Mouse (Mus musculus) CD4-positive, CD25-positive, alpha-beta regulatory T cell, adult 2 months (primary cell): ENCODE results near the gene Slco1a5.
"Not testable (repeated sequence)": the region's sequence is repeated elsewhere in the genome, so short reads cannot be mapped to it uniquely, and the experiment has no call there.

Experiments
- DNase-seq: peaks from one replicate; pipeline ENCODE4 v3.0.0-alpha.2; 2012; ENCODE audit warnings: low read depth, low spot score

Slco1a5 gene

DNA sequence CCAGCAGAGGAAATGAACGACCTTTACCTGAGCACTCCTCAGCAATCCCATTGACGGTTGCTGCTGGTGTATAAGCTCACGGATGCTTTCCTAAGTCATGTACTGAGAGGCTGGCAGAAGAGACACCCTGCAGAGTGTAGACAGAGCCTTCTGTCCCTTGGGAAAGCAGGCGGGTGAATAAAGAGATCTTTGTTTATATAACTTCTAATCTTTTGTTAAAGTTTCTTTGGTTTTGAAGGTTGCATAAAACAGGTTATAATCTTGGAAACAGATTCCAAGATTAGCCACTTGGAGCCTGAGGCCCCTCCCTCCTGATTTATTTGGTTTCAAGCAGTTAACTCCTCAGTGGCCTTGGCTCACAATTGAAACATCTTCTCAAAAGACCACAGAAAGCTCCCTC is at the start of gene Slco1a5:
TSS of gene Slco1a5 (minus strand) at position 101 of the 400 bp plus-strand sequence.
- no peak for DNase-seq

DNA sequence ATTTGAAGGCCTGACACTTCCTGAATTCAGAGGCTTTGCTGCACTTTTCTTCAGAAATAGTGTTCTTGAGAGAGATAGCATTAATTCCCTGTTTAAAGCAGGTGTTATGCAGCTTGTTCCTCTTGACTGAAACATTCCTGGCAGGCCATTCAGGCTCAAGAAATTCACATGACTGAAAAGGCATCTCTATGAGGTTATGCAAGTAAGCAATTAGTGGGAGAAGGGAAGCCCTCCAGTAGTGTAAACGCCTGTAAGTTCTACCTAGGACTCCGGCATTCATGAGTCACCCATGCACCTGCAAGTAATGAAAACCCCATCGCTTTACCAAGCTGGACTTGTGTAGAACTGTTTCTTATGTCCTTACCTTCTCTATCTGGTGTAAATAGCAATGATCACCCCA is 46.8 kb upstream of the Slco1a5 start:
- no peak for DNase-seq

DNA sequence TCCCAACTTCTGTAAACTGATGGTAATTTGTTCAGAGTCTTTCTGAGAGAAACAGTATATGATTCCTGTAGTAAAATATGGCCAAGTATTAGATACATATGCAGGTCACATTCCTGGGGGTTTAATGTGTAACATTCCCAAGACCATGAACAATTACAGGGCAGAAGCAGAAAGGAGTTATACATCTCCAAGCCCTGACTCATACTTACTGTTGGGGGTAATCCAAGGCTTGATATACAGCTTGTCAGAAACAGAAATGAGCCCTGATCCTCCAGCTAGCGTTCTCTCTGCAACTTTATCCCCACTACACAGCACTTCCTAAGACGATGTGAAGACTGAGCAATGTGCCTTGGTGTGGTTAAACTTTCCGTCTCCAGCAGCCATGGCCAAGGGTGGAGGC is 44.8 kb upstream of the Slco1a5 start:
- no peak for DNase-seq

DNA sequence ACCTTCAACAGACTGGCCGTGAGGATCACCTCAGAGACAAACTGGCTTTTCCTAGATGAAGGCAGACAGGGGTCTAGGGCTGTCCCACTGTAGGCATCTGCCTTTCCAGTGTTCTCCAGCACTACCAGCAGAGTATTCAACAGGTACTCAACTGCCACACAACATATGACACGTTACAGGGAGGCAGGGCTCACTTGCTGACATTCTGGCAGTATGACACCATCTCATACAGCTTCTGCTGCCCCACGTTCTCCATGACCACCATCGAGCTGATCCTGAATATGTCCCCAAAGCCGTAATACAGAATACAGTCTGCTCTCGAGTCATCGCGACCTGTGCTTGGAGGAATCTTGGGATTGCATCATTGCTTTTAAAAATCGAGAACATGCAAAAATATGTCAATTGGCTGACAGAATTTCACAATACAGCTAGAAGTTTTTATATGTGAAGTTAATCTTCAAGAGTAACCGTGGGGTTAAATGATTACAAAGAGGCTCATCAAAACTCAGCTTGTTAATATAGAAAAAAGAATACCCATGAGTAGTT is 43.8 kb upstream of the Slco1a5 start:
- DNase-seq: no peak

DNA sequence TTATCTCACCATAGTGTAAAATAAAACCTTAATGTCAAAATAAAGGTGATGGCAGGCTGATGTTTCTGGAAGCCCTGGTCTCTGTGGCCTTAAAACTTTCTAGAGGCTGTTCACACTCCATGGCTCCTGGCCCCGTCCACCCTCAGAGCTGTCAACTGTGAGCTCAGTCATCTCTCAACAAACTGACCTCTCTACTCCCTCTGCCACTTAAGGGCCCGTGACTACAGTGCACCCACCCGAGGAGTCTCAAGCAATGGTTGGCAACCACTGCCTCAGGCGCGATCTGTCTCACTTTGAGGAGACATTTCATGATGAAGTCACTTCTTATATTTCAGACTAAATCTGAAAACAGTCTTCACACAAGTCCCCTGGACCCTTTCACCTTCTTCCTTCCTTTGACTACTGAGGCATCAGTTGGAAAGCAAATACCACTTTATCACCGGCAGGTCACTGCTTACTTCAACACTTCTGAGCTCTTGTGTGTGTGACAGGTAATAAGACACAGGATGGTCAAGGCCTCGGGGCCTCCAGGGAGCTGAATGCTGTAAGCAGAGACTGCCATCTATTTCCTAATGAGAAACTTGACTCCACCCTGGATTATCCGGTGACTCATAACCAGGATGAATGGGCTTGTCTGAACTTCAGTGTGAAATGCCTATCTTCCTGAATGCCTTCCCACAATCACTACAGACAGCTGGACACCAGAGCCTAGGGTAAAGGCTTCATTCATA is 43.1 kb upstream of the Slco1a5 start:
- DNase-seq: no peak

DNA sequence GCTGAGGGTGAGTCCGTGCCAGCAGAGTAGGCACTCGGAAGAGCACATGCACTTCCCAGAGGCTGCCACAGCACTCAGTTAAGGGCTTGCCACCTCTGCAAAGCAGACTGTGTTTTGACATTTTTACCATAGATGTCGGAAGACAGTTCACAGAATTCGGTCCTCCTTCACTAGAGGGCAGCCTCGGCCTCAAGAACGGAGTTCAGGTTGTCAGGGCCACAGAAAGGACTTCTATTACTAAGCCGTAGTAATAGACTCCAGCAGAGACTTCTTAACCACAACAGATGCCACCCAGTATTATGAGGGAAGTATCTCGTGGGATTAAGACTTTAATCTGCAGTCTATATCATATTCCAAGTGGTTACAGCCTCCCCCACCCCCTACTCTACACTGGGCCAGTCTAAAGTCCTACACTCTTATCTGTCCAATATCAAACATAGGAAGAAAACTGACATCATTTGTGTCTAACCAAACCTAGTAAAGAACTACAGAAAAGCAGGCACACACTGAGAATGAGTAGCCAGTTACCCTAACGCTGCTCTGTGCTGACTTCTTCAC is 40.3 kb upstream of the Slco1a5 start:
- DNase-seq: no peak

DNA sequence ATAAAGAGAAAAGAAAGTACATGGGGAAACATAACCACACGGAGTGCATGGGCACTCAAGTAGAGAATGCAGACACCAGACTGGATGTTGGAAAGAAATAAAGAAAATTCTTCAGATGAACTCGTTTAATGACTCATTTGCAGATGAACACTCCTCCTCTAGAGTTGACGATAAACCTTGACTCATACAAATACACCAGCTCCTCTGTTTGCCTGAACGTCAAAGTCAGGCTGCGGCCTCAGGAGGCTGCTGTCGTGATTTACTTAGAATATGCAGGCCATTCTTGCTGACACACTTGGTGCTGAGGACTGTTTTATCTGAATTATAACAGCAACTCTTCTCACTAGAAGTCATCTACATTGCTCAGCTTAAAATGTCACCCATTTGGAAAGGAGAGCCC is 39.3 kb upstream of the Slco1a5 start:
- DNase-seq: no peak

DNA sequence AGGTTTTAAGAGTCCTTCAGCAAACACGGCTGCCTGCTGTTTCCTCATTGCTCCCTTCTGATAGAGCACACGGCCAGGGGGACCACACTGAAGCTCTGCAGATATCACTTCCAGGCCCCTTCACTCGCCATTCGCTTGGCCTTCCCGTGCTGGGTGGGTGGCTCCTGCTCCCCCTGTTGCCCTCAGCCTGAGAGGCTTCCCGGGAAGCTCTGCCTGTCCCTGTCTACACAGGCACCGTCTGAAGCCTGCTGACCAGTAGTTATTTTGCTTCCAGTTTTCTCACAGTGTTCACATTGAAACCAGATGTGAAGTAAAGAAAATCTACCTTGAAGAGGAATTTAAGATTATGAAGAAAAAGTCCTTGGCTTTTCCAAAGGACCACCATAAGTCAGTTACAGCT is 34.3 kb upstream of the Slco1a5 start:
- DNase-seq: no peak

DNA sequence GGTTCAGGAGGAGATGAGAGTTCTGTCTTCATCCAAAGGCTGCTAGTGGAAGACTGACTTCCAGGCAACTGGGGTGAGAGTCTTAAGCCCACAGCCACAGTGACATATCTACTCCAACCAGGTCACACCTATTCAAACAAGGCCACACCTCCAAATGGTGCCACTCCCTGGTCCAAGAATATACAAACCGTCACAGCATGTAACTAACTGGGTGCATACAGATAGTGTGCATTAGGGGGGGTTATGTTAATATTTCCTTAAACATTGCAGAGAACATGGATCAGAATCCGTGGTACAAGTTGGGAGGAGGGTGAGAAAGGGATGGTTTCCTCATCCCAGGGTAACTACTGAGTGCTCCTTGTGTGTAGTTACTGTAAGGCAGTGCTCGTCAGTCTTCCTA is 29.3 kb upstream of the Slco1a5 start:
- DNase-seq: not testable (repeated sequence)

DNA sequence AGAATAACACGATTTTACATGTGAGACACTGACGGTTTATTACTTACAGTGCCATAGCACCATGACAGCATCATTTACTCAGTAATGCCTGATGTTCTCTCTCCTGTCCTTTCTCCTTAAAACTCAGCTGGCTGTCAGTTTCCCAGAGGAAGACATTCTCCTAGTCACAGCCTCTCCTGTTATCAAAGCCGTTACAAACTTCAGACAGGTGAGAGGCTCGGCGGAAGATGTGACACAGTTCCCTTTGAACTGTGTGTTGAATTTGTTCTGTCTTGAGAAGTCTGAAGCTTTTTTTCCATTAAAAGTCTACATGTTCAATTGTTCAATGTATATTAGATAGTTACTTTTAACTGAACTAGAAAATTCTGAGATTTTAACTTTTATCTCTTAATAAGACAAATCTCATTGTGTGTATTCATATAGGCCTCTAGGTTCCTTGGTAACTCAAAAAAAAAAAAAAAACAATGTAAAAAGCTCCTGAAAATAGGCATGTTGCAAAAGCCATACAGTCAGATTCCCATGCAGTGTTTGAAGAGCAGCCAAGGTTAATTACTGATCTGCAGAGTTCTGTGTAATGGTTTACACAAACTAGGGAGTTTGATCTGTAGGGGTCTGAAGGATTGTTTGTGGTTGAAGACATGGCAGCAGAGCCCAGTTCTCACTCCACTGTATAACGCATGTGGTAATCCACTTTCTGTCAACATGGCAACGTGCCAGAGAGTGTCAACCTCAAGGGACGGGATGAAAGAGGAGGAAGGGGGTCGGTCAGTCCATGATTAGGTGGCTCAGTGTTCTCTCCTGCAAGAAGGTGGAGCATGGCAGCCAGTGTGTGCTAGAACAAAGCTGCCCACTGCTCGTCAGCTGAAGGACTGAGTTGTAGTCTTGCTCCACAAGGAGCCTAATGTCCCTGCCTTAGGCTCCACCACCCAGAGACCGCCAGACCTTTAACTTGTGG is 24.9 kb upstream of the Slco1a5 start:
- no peak for DNase-seq

DNA sequence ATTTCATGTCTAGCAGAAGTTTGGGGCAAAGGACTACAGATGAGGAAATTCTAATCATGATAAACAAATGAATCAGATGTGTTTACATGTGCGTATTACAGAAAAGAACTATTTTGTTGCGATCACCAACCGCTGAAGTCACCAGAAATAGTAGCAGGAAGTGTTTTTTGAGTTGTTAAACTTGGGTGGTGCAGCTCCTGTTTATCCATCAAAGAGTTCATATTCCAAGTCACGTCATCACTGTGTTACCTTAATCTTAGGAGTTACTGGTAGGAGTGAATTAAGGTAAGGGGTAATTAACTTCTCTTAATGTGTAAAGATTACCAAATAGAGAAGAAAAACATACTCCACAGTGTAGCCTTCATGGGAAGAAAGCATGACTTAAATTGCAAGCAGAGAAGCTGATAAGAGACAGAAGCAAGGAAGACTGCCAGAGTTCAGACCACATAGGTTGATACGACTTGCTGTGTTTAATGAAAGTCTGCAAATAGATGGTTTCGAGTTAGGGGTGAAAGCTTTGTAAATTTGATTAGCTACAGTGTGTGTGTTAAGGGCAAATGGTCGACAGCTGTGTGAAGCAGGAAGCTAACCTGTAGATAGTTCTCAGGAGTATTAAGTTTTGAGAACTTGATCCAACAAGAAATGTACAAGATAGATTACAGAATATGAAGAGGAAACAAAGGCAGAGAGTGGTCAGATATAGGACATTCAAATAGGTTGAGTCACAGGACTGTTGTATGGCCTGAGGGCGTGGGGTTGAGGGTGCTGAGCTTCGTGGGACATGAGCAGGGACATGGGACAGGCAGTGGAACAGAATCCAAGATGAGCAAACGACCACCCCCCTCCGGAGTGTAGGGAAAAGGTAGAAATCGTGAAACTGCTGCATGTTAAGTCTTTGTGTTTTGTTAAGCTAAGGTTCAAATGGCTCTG is 23.7 kb upstream of the Slco1a5 start:
- DNase-seq: peak; percentile 21

DNA sequence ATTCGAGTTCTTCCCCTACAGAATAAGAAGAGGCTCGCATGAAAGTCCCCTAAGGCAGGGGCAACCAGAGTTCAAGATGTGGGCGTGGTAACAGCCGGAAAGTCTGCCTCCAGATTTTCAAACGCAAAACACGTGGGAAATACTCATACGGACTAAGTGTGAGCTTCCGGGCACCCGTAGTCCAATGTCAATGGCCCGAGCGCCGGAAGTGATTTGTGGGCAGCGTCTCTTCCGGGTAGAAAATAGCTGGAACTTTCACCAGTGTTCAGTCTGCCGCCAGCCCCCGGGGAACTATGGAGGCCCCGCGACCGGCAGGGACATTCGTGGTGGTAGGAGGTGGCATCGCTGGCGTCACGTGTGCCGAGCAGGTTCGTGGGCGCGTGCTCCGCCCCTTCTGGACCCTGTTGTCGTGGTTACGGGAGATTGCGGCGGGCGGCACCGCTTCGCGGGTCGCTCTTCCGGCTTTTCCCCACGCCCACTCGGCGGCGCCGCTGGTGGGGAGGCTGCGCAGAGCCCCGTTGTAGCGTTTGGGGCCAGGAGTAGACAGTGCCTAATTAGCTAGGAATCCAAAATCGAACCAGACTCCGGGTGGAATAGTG is 22.8 kb upstream of the Slco1a5 start, which contains the start of gene Pyroxd1:
TSS of gene Pyroxd1 (plus strand) at position 215 of the 599 bp plus-strand sequence.
- peak; percentile 92 for DNase-seq

DNA sequence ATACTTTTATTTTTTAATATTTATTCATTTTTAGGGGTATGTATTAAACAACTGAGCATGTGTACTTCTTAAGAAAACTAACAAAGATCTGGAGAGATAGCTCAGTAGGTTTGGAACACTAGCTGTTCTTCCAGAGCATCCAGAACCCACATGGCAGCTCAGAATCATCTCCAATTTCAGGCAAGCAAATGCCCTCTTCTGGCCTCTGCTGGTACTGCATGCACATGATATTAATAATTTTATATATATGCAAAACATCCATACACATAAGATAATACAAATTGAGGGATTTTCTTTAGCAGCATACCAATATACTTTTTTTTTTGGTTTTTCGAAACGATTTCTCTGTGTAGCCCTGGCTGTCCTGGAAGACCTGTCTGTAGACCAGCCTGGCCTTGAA is 20.8 kb upstream of the Slco1a5 start:
- peak; percentile 73 for DNase-seq

DNA sequence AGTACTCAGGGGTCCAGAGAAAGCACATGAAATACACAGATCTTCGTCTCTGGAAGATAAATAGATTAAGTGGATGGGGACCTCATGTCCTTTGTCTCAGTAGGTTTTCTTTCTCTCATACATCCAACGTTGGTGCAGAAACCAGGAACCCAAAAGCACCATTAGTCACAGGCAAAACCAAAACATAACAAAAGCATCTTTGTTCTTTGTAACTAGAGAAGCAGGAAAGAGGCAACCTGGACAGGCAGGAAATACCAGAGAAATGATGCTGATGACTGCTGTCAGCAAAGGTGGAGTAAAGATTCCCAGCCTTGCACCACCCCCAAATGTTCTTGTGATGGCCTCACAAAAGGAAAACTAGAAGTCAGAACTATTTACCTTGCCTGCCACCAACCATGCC is 16.8 kb upstream of the Slco1a5 start:
- DNase-seq: no peak

DNA sequence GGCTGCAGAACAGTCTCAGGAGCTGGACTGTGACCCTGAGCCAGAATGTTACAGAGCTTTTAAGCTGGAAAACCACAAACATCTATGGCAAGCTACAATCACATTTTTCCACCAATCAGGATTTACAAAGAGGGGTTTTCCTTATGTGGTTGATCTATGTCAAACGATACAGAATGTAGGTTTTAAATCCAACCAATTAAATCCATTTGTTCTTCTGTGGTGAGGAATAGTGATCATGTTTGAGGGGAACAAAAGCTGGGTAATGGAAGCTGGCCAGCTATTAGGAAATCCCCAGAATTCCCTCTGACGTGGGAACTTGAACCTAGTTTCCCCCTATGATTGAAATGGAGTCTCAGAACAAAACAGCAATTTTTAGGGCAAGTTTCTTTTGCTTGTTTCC is 16.2 kb upstream of the Slco1a5 start:
- no peak for DNase-seq

DNA sequence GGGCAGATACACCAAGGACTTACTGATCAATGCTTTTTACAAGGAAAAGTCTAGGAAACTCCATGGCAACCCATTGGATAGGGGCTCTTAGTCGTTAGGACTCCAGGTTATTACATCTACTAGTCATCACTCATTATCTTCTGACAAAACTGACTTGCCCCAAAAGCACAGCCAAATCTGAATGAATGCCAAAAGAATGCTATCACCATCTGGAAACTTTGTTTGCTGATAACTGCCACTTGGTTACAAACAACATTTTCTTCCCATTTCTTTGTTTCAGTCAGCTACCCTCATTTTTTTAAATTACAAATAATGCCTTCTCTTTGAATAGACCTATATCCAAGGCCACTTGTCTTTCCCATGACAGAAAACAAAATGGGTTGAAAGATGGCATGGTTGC is 6.4 kb upstream of the Slco1a5 start:
- no peak for DNase-seq

DNA sequence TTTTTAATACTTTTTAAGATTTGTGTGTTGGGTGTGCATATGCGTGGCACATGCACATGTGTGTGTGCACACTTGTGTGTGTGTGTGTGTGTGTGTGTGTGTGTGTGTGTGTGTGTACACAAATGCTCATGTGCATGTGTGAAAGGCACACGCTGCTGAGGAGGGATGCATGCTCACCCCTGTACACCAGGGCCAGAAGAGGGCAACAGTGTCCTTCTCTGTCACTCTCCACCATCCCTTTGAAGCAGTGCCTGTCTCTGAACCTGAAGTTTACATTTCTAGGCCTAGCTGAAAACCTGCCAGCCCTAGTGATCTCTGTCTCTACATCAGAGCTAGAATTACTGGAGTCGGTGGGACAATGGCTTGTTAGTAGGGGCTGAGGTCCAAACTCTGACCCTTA is 3.8 kb upstream of the Slco1a5 start:
- DNase-seq: peak; percentile 9

DNA sequence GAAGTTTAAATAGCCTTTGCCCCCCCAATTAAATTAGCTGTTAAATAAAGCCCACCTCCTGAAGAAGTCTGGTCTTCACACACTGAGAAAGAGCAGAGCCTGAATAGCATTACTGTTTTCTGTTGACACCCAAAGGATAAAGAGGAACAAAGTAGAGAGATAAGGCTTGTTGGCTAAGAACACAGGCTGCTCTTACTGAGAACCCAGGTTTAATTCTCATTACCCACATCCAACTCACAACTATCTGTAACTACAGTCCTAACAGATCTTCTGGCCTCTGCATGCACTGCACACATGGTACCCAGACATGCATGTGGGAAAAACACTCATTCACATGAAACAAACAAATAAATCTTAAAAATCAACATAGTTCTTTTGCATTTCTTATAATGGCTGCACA is 5.7 kb downstream of the Slco1a5 start:
- DNase-seq: no peak

DNA sequence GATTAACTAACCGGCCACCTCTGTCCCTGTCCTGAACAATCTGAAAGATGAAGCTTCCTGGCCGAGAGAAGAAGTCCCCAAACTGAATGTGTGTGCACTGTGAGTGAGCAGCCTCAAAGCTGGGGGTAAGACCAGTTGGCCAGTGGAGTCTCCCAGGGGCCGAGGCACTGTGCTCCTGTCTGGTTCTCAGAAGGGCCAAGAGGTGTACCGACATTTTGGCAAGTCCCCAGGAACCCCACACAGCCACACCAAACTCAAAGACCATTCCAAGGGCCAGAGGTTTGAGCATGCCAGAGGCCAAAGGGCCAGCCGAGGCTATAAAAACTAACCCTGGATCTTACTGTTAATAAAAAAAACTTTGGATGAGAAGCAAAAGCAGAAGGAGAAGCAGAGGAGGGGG is 8.5 kb downstream of the Slco1a5 start:
- DNase-seq: no peak

DNA sequence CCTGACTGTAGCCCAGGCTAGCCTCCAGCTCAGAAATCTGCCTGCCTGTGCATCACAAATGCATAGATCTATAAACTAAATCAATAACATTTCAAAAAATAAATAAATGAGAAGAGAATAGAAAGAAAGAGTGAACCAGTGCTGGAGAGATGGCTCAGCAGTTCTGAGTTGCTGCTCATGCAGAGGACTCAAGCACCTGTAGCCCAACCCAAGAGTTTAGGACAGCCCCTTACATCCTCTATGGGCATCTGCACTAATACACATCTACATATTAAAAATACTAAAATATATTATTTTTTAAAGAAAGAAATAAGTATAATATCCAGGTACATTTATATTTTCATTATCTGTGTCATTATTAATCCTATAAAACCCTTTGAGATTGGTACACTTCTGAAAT is 17.7 kb downstream of the Slco1a5 start:
- DNase-seq: no peak

DNA sequence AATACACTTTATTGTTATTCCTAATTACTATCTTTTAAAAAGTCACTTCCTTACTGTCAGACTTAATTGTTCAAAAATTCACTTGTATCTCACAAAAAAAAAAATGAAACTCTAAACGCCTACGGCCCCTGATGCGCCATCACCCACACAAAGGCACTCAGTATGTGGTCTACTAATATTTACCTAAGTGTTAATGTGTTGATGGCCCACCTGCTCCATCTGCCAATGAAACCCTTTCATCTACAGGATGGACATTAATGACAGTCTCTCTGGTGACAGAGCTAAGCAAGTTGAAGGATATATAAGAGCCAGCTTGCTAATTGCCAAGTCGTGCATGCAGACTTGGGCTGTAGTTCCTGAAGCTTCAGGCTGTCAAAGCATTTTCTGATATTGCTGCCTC is 24.7 kb downstream of the Slco1a5 start, which contains the start of gene Iapp:
TSS of gene Iapp (plus strand) at position 326 of the 400 bp plus-strand sequence.
- no peak for DNase-seq
